Mouse (Mus musculus) spleen, adult 2 months (tissue): Measurements from ENCODE around the gene Opn4.

Experiments used
- CTCF ChIP-seq: fragments of 200-500 bp; IDR thresholded peaks from 2 replicates; pipeline ENCODE4 v1.5.1; 2011; ENCODE audit warnings: mild to moderate bottlenecking, inconsistent platforms; ENCODE audit not compliant: insufficient read depth, insufficient read length, insufficient replicate concordance; ENCODE audit errors: extremely low read depth
- POLR2A ChIP-seq: fragments of 200-500 bp; IDR thresholded peaks from 2 replicates; pipeline ENCODE4 v1.6.1; 2011; ENCODE audit warnings: low read depth, low read length, inconsistent platforms

DNA sequence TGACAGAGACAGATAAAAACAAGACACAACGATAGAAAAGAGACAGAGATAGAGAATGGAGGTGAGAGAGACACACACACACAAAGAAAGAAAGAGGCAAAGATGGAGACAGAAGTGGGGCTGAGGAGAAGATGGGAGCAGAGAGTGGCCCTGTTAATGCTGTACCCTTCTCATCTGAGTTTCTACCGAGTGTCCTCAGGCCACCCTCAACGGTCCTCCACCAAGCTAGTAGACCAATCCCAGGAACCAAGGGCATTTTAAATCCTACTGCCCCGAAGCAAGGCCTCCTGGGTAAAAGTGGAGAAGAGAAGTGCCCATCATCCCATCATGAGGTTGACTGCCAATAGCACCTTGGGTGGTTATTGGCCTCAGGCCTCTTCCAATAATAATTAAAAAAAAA is 29.0 kb downstream of the Opn4 start:
- TF ChIP-seq CTCF = no peak
- no peak for TF ChIP-seq POLR2A
